Mouse (Mus musculus) v-Abl transformed pro-B cells (cell line): ENCODE measurements at regions not wholly inside any gene's neighbourhood (a gene's known extent, or its start where the extent isn't known, plus 50 kb on each side); places are given as distances from the start of the nearest gene placed in this dataset.

Experiments
- in situ Hi-C, 2 experiments: fragments of 400-800 bp; cut with MboI; formaldehyde crosslinking; loops; one replicate each; pipeline ENCODE4 v1.15.1; 2025; ENCODE audit not compliant: unreplicated experiment in 2 of 2

DNA sequence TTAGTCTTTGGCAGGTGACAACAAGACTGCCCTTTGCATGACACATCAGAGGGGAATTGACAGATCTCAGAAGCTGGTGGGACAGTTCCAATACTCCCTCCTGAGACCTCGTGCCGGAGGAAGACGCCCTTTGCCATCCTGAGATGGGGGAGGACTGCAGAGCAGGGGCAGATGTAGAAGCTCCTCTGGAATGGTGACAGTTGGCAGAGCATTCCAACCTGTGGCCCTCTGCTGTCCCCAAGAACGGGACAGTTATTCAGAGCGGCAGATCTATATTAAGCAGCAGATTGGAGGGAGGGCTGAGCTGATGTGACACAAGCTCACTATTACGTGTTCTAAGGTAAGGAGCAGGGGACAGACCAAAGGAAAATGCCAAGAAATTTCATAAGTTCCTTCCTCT, 97.7 kb upstream of the Ppargc1a start:
- in situ Hi-C loops, result no loop called here

DNA sequence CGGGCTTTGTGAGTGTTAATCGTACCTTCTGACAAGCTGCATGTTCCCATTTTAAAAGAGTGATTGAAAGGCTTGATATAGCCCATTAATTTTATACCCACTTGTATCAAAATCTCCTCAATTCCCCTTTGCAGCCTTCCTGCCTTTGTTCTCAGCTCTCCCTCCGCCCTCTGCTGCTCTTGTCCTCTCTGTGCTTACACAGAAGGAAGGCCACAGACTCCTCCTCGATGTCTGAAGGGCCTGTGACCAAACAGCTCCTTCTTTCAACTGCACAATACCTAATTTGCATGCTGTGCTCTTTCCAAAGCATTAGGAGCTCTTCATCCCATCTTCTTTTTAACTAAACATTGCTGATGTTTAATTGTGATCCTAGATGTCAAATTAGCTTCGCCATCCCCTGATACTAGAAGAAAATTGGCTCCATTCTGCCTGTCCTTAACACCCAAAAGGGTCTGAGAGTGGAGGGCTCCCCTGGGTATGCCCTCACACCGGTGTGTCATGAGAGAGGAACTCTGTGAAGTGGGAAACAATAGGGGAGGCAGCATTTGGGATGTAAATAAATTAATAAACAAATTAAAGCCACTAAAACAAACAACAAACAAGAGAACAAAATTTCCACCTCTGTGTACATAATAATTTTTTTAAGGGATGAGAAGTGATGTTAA, 90.8 kb upstream of the Ppargc1a start:
- in situ Hi-C loops, result no loop called here

DNA sequence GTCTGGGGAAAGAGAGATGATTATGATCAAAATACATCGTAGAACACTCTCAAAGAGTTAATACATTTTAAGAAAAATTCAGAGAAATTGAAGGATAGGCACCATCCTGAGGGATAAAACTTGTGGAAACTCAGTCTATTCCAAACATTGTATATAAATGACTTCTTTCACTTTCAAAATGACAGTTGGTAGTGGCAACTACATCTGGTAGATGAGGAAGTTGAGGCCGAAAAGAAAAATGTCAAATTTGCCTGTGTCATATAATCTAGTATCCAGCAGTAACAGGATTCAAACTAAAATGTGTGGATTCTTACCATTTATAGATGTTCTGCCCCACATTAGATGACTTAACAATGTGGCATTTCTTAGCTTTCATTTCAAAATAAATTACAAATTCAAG, 86.0 kb upstream of the Ppargc1a start:
- in situ Hi-C loops, result no loop called here

DNA sequence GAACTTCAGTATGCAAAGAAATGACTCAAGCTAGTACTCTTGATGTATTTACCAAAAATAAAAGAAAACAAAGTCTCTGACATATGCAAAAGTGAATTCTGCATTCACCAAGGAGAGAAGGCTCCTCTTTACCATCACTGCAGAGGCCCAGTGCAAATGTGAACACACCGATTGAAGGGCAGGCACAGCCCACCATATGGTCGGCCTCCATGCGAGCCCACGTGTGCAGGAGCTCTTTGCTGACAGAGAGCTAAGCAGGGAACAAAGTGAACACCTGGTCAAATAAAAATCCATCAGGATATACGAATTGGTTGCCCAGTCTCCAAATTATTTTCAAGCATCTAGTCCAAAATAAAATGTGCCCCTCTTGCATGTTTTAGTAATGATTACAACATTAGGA, 56.9 kb upstream of the Ppargc1a start:
- in situ Hi-C loops, result no loop called here
